Mouse (Mus musculus) R1 (cell line): ENCODE measurements around the gene Kifc5b.

Experiments
- DNase-seq: peaks from one replicate; pipeline ENCODE4 v3.0.0-alpha.2; 2018; ENCODE audit warnings: low read depth, low spot score

Gene Kifc5b

GRCm38 (mm10) chr17:26947231-26948100, 30.6 kb downstream of the Kifc5b start:
- peak; percentile 76 for DNase-seq

DNA sequence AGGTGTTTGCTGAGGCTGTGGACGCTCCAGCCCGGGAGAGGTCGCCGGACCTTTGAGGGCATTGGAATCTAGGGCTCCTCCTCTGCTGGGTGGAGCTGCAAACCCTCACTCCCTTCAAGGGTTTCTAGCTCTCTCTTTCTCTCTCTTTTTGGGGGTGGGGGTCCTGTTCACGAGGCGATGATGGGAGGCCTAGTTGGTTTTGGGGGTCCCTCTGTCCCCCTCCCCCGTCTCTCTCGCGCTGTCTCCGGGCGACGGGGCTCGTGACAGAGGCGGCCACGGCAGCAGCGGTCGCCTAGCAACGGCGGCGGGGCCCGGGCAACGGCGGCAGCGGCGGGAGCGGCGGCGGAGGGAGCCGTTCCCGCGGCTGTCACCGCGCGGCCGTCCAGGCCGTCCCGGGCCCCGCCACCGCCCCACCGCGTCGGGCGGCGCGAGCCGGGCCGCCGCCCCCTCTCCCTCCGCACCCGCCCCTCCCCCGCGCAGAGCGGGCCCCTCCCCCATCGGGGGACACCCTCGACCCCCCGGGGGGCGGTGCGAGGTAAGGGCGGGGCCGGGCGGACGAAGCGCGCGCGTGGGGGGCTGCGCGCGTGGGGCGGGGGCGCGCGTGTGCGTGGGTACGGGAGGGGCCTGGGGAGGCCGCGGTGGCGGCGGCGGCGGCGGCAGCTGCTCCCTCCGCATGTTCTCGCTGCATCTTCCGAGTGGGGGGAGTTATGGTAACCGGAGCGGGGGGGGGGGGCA, 31.6 kb downstream of the Kifc5b start:
- peak; percentile 53 for DNase-seq

DNA sequence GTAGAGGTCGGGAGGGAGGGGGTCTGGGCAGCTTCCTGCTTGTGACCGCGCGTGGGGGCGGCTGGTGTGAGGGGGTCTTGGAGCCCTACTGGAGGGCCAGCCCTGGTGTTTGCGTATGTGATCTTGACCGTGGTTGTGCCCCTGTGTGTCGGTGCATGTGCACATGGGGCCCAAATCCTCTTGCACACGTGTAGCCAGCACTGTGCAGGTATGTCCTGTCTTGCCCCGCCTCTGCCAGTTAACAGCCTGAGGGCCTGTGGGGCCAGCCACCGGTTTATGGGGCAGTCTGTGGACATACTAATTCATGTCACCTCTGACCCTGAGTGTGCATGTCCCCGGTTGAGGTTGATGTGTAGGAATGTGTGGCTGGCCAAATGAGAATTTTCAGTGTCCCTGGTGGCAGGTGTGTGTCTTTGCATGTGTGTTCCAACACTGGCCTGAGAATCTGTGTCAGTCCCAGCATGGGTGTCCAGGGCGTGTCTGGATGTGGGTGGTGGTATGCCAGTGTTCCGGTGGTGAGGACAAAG, 32.2 kb downstream of the Kifc5b start:
- DNase-seq, result peak; percentile 83

GRCm38 (mm10) chr17:26949866-26950265, 33.0 kb downstream of the Kifc5b start:
- no peak for DNase-seq

GRCm38 (mm10) chr17:26950560-26951288, 33.8 kb downstream of the Kifc5b start:
- no peak for DNase-seq

DNA sequence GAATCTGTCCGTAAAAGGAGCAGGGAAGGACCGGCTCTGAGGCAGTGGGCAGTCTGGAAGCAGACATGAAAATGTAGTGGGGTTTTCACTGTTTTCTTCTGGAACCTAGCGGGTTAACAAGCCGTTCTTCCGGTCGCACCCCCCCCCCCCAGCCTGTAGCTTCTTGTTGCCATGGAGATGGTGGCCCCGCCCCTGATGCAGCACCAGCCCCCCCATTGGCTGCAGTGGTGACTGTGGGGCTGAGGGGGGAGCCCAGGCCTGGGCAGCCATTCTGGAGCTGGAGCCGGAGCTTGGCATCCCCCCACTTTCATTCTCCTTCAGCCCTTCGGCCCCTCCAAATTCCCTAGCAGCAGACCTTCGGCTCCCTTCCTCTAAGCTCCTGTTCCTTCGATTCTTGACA, 34.5 kb downstream of the Kifc5b start:
- DNase-seq, result peak; percentile 86

DNA sequence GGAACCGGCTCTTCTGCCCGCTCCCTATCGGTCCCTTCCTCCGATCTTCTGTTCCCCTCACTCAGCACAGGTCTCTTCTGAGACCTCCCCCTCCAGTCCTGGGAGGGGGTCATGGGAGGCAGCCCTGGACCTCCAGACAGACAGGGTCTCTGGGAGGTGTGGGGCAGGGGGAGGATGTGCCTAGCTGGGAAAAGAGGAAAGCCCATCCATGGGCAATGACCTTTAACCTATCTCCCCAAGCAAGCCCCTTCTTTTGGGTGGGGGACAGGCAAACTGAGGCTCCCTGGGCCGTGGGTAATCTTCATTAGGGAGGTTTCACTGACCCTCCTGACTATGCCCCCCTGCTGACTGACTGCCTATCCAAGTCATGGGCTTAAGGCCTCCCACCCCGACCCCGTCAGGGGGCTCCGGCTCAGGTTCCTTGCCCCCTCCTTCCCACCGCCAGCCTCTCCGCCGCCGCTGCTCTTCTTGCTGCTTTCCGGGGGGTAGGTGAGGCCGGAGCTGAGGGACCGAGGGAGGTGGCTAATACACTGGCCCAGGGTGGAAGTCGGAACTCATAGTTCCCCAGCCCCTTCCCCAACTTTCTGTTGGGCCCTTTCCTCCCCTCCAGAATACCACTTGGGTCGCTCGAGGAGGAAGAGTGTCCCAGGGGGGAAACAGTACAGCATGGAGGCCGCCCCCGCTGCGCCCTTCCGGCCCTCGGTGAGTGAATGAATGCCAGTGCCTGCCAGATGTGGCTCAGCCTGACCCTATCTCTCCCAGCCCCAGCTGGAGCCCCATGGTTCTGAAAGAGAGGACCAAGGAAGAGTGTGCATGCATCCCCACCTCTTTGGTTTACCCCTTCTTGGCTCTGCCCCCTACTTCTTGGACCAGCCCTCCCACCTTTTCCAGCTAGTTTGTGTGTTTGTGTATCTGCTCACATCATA, 35.3 kb downstream of the Kifc5b start:
- DNase-seq, result no peak

- DNase-seq, result no peak
Measured at GRCm38 (mm10) chr17:26953201-26953600, 36.3 kb downstream of the Kifc5b start.

DNA sequence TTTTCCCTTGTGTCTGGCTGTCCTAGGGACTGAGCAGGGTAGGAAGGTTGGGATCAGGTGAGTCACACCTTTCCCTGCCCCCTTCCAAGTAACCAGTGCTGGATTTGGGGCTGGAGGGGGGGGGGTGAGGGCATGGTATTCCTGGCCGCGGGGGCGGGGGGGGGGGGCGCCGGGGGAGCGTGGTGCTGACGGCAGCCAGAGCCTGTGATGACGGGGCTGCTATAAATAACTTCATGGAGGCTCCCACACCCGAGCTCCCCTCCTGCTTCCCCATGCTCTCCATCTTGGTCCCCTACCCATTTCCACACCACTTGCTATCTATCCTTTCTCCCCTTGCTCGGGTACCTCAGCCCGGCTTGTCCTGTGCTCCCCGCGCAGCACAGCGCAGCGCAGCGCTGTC, 36.8 kb downstream of the Kifc5b start:
- no peak for DNase-seq

DNA sequence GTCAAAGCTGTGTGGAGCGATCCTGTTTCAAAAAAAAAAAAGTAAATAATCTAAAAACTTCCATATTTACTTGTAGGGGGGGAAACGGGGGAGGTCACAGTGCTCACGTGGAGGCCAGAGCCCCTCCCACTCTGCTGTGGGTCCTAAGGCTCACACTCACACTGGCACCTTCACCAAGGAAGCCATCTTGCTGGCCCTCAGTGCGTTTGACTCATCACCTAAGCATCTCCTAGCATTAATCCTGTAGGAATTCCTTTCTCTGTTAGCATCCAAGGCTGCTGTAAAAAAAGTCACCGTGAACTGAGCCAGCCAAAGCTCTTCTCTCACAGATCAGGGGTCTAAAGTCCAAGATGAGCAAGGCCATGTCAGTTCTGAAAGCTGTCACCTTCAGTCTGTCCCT, 39.4 kb downstream of the Kifc5b start:
- DNase-seq, result no peak

GRCm38 (mm10) chr17:26956895-26957294, 40.0 kb downstream of the Kifc5b start:
- DNase-seq, result no peak

DNA sequence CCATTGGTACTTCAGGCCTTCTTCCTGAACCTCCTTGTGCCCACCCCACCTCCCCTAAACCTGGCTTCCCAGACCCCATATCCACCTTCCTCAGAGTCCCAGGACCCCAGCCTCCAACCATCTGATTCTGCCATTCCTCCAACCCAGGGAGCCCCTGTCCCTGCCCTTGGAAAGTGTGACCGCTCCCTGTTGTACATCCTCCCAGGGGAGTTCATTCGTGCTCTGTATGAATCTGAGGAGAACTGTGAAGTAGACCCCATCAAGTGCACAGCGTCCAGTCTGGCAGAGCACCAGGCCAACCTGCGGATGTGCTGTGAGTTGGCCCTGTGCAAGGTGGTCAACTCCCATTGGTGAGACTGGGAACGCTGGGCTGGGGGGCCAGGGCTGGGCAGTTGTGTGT, 41.0 kb downstream of the Kifc5b start:
- no peak for DNase-seq

DNA sequence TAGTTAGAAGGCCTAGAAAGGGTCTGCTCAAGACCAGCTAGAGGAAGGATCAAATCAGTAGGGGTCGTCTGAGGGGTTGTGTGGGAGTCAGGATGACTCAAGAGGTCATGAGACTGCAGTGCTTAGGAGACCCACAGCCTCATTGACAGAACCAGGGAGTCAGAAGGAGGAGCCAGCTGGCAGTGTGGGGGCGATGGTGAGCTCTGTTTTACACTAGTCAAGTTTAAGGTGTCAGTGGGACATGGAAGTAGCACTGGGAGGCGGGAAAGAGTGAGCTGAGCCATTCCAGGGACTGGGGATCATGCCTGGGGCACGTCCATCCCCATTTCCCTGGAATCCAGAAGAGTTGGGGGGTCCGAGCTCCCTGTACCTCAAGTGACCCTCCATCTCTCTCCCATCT, 42.0 kb downstream of the Kifc5b start:
- no peak for DNase-seq

DNA sequence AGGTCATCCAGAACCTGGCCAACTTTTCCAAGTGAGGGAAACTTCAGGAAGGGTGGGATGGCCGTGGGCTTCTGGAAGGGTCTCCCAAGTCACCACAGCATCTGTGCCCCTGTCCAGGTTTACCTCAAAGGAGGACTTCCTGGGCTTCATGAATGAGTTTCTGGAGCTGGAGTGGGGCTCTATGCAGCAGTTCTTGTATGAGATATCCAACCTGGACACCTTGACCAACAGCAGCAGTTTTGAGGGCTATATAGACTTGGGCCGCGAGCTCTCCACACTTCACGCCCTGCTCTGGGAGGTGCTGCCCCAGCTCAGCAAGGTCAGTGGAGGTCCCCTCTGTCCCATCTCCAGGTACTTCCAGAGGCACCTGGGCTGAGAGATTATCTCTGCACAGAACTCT, 42.9 kb downstream of the Kifc5b start:
- DNase-seq, result no peak

DNA sequence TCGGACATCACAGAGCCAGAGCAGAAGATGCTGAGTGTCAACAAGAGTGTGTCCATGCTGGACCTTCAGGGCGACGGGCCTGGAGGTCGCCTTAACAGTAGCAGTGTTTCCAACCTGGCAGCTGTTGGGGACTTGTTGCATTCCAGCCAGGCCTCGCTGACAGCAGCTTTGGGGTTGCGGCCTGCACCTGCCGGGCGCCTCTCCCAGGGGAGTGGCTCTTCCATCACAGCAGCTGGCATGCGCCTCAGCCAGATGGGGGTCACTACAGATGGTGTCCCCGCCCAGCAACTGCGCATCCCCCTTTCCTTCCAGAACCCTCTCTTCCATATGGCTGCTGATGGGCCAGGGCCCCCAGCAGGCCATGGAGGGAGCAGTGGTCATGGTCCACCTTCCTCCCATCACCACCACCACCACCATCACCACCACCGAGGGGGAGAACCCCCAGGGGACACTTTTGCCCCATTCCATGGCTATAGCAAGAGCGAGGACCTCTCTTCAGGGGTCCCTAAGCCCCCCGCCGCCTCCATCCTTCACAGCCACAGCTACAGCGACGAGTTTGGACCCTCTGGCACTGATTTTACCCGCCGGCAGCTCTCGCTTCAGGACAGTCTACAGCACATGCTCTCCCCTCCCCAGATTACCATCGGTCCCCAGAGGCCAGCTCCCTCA, 44.8 kb downstream of the Kifc5b start:
- no peak for DNase-seq

DNA sequence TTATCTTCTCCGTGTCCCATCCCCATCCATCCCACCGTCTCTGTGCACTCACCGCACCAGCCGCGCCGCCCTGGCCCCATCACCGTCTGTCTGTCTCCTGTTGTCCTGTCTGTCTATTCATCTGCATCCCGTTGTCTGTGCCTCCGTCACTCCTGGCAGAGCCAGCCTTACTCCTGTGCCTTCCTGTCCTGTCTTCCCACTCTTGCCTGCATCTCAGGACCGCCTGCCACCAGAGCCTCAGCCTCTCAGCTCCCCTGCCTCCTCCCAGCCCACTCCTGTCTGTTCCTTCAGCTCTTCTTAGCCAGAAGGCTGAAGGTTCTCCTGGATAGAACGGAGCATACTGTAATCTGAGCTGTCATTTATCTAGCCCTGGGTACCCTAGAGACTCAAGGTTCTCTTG, 50.1 kb downstream of the Kifc5b start:
- no peak for DNase-seq

GRCm38 (mm10) chr17:26967477-26967876, 50.6 kb downstream of the Kifc5b start:
- no peak for DNase-seq

DNA sequence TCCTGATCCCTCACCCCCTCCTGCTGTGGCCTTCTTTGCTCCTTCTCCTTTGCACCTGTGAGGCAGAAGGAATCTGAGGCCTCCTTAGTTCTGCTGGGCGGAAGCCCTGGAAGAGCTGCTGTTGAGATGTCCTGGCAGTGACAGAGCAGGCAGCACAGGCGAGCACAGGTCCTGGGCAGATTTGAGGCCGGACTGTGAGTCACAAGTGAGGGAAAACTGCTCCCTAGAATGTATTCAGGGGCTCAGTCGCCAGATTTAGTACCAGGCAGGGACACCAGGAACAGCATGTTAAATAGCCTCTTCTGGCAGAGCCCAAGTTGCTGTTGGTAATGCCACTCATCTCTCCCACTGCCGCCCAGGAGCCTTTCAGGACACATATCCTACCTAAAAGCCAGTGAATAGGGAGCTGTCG, 51.3 kb downstream of the Kifc5b start:
- DNase-seq, result no peak

DNA sequence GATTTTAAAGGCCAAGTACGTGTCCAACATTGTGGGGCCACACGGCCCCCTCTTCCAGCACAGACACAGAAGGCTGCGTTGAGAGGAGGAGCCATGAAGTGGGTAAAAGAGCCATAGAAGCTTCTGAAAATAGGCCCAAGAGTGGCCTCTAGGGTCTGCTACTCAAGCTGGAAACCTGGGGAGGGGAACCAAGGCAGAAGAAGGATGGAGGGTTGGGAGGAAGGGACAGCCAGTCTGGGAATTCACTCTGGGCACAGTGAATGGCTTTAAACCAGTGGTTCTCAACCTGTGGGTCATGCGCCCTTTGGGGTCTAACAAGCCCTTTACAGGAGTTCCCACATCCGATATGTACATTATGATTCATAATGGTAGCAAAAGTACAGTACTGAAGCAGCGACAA, 52.4 kb downstream of the Kifc5b start:
- no peak for DNase-seq

DNA sequence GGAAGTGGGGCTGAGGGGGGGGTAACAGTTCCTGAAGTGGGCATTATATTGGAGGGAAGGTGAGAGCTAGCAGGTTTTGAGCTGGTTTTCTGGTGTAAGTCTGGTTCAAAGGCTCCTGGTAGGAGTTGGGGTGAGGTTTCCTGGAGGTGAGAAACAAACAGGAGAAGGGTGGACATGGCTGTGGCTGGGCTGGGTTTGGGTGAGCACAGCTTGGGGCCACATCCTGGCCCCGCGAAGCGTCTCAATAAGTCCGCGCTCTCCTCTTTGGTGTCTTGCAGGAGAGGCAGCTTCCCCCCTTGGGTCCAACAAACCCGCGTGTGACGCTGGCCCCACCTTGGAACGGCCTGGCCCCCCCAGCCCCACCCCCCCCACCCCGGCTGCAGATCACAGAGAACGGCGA, 53.3 kb downstream of the Kifc5b start:
- no peak for DNase-seq
